Mouse (Mus musculus) cerebellum, adult 2 months (tissue): ENCODE measurements around the gene Pced1b.

Experiments
- CTCF ChIP-seq: fragments of 200-500 bp; IDR thresholded peaks from 2 replicates; pipeline ENCODE4 v1.5.1; 2011; ENCODE audit warnings: low read depth, mild to moderate bottlenecking, control low read depth, low read length, moderate library complexity, borderline replicate concordance; ENCODE audit not compliant: insufficient read depth
- POLR2A ChIP-seq: fragments of 200-500 bp; IDR thresholded peaks from 2 replicates; pipeline ENCODE4 v1.6.1; 2011; ENCODE audit warnings: low read length, control low read depth, borderline replicate concordance; ENCODE audit not compliant: insufficient read depth

- TF ChIP-seq POLR2A: no peak
- TF ChIP-seq CTCF: no peak
These were observed 64.3 kb downstream of the Pced1b start for GRCm38 (mm10) chr15:97311211-97311610.
